Mouse (Mus musculus) hindbrain, embryonic 11.5 days (tissue): ENCODE measurements around the gene Serpinb9b. TPM values are rescaled to one million over a fixed set of nuclear protein-coding genes. Genes with fewer than 3 reads are reported as not detected.

ENCODE experiments used
- ATAC-seq: fragments of 200-750 bp; cut with Nextera tagmentation; 2 replicates; pipeline ENCODE4 v1.8.0; 2017; ENCODE audit warnings: mild to moderate bottlenecking, moderate TSS enrichment, moderate library complexity; ENCODE audit not compliant: low FRiP score
- DNase-seq: peaks from one replicate; pipeline ENCODE4 v3.0.0-alpha.2; 2015; ENCODE audit warnings: low spot score
- H3K27ac ChIP-seq: fragments of 300-500 bp; sonication (generic); 2 replicates; pipeline ENCODE4 v1.5.1; 2014; ENCODE audit warnings: mild to moderate bottlenecking, low read depth, low read length
- H3K27me3 ChIP-seq: fragments of 300-500 bp; sonication (generic); 2 replicates; pipeline ENCODE4 v1.6.1; 2014; ENCODE audit warnings: mild to moderate bottlenecking, low read length, moderate library complexity, mixed read lengths; ENCODE audit not compliant: control insufficient read depth, insufficient read depth
- H3K36me3 ChIP-seq: fragments of 300-500 bp; sonication (generic); 2 replicates; pipeline ENCODE4 v1.6.1; 2014; ENCODE audit warnings: mild to moderate bottlenecking, low read length, moderate library complexity, mixed read lengths; ENCODE audit not compliant: control insufficient read depth, insufficient read depth
- H3K4me1 ChIP-seq: fragments of 300-500 bp; sonication (generic); replicated peaks from 2 replicates; pipeline ENCODE4 v1.6.1; 2014; ENCODE audit warnings: low read length, mixed read lengths; ENCODE audit not compliant: control insufficient read depth, insufficient read depth
- H3K4me2 ChIP-seq: fragments of 300-500 bp; sonication (generic); replicated peaks from 2 replicates; pipeline ENCODE4 v1.6.1; 2014; ENCODE audit warnings: mild to moderate bottlenecking, low read depth, low read length
- H3K4me3 ChIP-seq: fragments of 300-500 bp; sonication (generic); 2 replicates; pipeline ENCODE4 v1.5.1; 2014; ENCODE audit warnings: low read depth, low read length
- H3K9ac ChIP-seq: fragments of 300-500 bp; sonication (generic); 2 replicates; pipeline ENCODE4 v1.6.1; 2014; ENCODE audit warnings: low read depth, low read length
- H3K9me3 ChIP-seq: fragments of 300-500 bp; sonication (generic); 2 replicates; pipeline ENCODE4 v1.6.1; 2016; ENCODE audit warnings: low read length; ENCODE audit not compliant: control insufficient read depth
- WGBS: fragments of 180-500 bp; shearing (Covaris S2); extraction: QIAGEN DNeasy Blood & Tissue Kit; methylation state at CpG from one replicate; pipeline ENCODE4 v1.1.7; 2014; 5-methylcytosine and 5-hydroxymethylcytosine counted together
- polyA plus RNA-seq: library from polyadenylated mRNA; unstranded; fragments of >200 nt; fragmentation: Nextera tagmentation; extraction: Ambion mirVana; gene quantifications from 2 replicates; pipeline ENCODE4 v1.2.1, GENCODE M21; 2014

Serpinb9b gene
- polyA plus RNA-seq, 1 experiment from 2014 or later: 0.08 TPM

GRCm38 (mm10) chr13:33080356-33080755 lies 53.1 kb downstream of the Serpinb9b start:
- no peak overlapping the region for H3K9ac ChIP-seq
- no peaks in the 10 kb centered on the region for H3K4me1 ChIP-seq
- no peak for DNase-seq
- WGBS: 15% methylated on average over 3 of the region's 3 CpGs
- H3K9me3 ChIP-seq: no peaks in the 10 kb centered on the region
- H3K4me2 ChIP-seq: no peak overlapping the region
- no peaks in the 10 kb centered on the region for H3K36me3 ChIP-seq
- ATAC-seq: no peak
- H3K27me3 ChIP-seq: no peaks in the 10 kb centered on the region
- no peak overlapping the region for H3K4me3 ChIP-seq
- H3K27ac ChIP-seq: no peak overlapping the region

GRCm38 (mm10) chr13:33083834-33084233 lies 56.6 kb downstream of the Serpinb9b start:
- DNase-seq (no peak), ATAC-seq (no peak)
- Histone ChIP-seq H3K9me3 (no peaks in the 10 kb centered on the region), H3K4me3 (no peak overlapping the region), H3K27me3 (no peaks in the 10 kb centered on the region), H3K27ac (no peak overlapping the region), H3K9ac (no peak overlapping the region), H3K4me2 (no peak overlapping the region), H3K36me3 (no peaks in the 10 kb centered on the region), H3K4me1 (no peaks in the 10 kb centered on the region)
- 56% methylated on average over 2 of the region's 2 CpGs for WGBS

GRCm38 (mm10) chr13:33084975-33085694 lies 57.9 kb downstream of the Serpinb9b start:
- H3K4me2 ChIP-seq: no peak overlapping the region
- no peak overlapping the region for H3K9ac ChIP-seq
- DNase-seq (no peak), ATAC-seq (no peak)
- no peaks in the 10 kb centered on the region for H3K36me3 ChIP-seq
- H3K27ac ChIP-seq: no peak overlapping the region
- no peak overlapping the region for H3K4me3 ChIP-seq
- WGBS: 72% methylated on average over 5 of the region's 5 CpGs
- H3K9me3 ChIP-seq: no peaks in the 10 kb centered on the region
- no peaks in the 10 kb centered on the region for H3K27me3 ChIP-seq
- H3K4me1 ChIP-seq: no peaks in the 10 kb centered on the region

- Histone ChIP-seq H3K36me3 (no peaks in the 10 kb centered on the region), H3K27ac (no peak overlapping the region), H3K4me1 (no peaks in the 10 kb centered on the region), H3K9ac (no peak overlapping the region), H3K4me3 (no peak overlapping the region), H3K27me3 (no peaks in the 10 kb centered on the region), H3K4me2 (no peak overlapping the region), H3K9me3 (no peaks in the 10 kb centered on the region)
- no peak for DNase-seq
- no peak for ATAC-seq
Observed at GRCm38 (mm10) chr13:33085695-33086432, 58.6 kb downstream of the Serpinb9b start.

GRCm38 (mm10) chr13:33089566-33089965 lies 62.4 kb downstream of the Serpinb9b start:
- no peak overlapping the region for H3K27ac ChIP-seq
- 73% methylated on average over 3 of the region's 3 CpGs for WGBS
- H3K4me1 ChIP-seq: no peaks in the 10 kb centered on the region
- H3K36me3 ChIP-seq: no peaks in the 10 kb centered on the region
- H3K4me3 ChIP-seq: no peak overlapping the region
- H3K9me3 ChIP-seq: no peaks in the 10 kb centered on the region
- DNase-seq (no peak), ATAC-seq (no peak)
- H3K9ac ChIP-seq: no peak overlapping the region
- H3K4me2 ChIP-seq: no peak overlapping the region
- no peaks in the 10 kb centered on the region for H3K27me3 ChIP-seq

GRCm38 (mm10) chr13:33090546-33090945 lies 63.3 kb downstream of the Serpinb9b start:
- 52% methylated on average over 1 of the region's 1 CpGs for WGBS
- no peak overlapping the region for H3K27ac ChIP-seq
- ATAC-seq: no peak
- no peaks in the 10 kb centered on the region for H3K36me3 ChIP-seq
- no peaks in the 10 kb centered on the region for H3K4me1 ChIP-seq
- H3K4me2 ChIP-seq: no peak overlapping the region
- H3K9ac ChIP-seq: no peak overlapping the region
- H3K27me3 ChIP-seq: no peaks in the 10 kb centered on the region
- no peak overlapping the region for H3K4me3 ChIP-seq
- DNase-seq: no peak
- no peaks in the 10 kb centered on the region for H3K9me3 ChIP-seq

GRCm38 (mm10) chr13:33091306-33091705 lies 64.1 kb downstream of the Serpinb9b start:
- DNase-seq (no peak), ATAC-seq (no peak)
- Histone ChIP-seq H3K9me3 (no peaks in the 10 kb centered on the region), H3K36me3 (no peaks in the 10 kb centered on the region), H3K27me3 (no peaks in the 10 kb centered on the region), H3K4me1 (no peaks in the 10 kb centered on the region), H3K9ac (no peak overlapping the region), H3K4me2 (no peak overlapping the region), H3K4me3 (no peak overlapping the region), H3K27ac (no peak overlapping the region)
- WGBS: 88% methylated on average over 1 of the region's 1 CpGs
